Mouse (Mus musculus) megakaryocyte, embryonic 14.5 days (primary cell): ENCODE measurements at regions not wholly inside any gene's neighbourhood (a gene's known extent, or its start where the extent isn't known, plus 50 kb on each side); places are given as distances from the start of the nearest gene placed in this dataset.

Experiments
- H3K27me3 ChIP-seq: replicated peaks from 2 replicates; pipeline ENCODE3; 2012; ENCODE audit warnings: inconsistent platforms
- H3K36me3 ChIP-seq: replicated peaks from 2 replicates; pipeline ENCODE3; 2012; ENCODE audit warnings: low read length, inconsistent platforms, mixed read lengths
- H3K4me1 ChIP-seq: 2 replicates; pipeline ENCODE4 v1.6.1; 2012; ENCODE audit warnings: inconsistent platforms
- H3K4me3 ChIP-seq: replicated peaks from 2 replicates; pipeline ENCODE3; 2012; ENCODE audit warnings: moderate library complexity, mild to moderate bottlenecking, inconsistent platforms
- H3K9me3 ChIP-seq: 2 replicates; pipeline ENCODE4 v1.6.1; 2012; ENCODE audit warnings: inconsistent platforms
- FLI1 ChIP-seq: IDR thresholded peaks from 2 replicates; pipeline ENCODE4 v1.6.1; 2012; ENCODE audit warnings: low read length, inconsistent platforms, mixed read lengths
- GATA1 ChIP-seq: IDR thresholded peaks from 3 replicates; pipeline ENCODE4 v1.6.1; 2012; ENCODE audit warnings: mixed read lengths, low read length, inconsistent platforms, borderline replicate concordance

DNA sequence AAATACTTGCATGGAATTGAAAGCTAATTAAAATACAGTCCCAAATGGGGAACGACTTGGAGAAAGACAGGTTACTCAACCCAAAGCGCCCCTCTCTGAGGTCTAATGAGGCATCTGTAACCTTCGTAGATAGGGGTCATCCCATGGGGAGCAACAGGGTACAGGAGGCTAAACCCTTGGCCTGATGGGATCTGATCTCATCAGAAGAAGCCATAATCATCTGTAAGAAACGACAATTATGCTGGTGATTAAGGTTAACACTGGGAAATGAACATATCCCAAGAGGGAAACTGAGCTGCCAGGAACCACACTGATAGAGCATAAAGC is 82.5 kb downstream of the S1pr1 start:
- Histone ChIP-seq H3K4me1 (peaks cover 49% of the 10 kb centered on the region), H3K36me3 (peaks cover 7% of the 10 kb centered on the region), H3K9me3 (no peaks in the 10 kb centered on the region), H3K27me3 (no peaks in the 10 kb centered on the region), H3K4me3 (no peak overlapping the region)
- TF ChIP-seq FLI1 (no peak), GATA1 (no peak)

GRCm38 (mm10) chr3:115631573-115632416 is 83.1 kb downstream of the S1pr1 start:
- Histone ChIP-seq H3K36me3 (peaks cover 5% of the 10 kb centered on the region), H3K27me3 (no peaks in the 10 kb centered on the region), H3K4me3 (no peak overlapping the region), H3K4me1 (peaks cover 44% of the 10 kb centered on the region), H3K9me3 (no peaks in the 10 kb centered on the region)
- no peak for TF ChIP-seq FLI1
- TF ChIP-seq GATA1, result no peak

- no peak overlapping the region for H3K4me3 ChIP-seq
- H3K4me1 ChIP-seq, result peaks cover 4% of the 10 kb centered on the region; the same call in 1 of the 2 replicates
- no peaks in the 10 kb centered on the region for H3K27me3 ChIP-seq
- no peak for TF ChIP-seq GATA1
- no peak for TF ChIP-seq FLI1
- no peaks in the 10 kb centered on the region for H3K36me3 ChIP-seq
- H3K9me3 ChIP-seq, result no peaks in the 10 kb centered on the region
Measured at GRCm38 (mm10) chr3:115622920-115623319, 92.0 kb downstream of the S1pr1 start.

GRCm38 (mm10) chr3:115622300-115622699 is 92.6 kb downstream of the S1pr1 start:
- no peak overlapping the region for H3K4me3 ChIP-seq
- H3K9me3 ChIP-seq, result no peaks in the 10 kb centered on the region

GRCm38 (mm10) chr3:115619970-115620369 is 94.9 kb downstream of the S1pr1 start:
- Histone ChIP-seq H3K4me3 (no peak overlapping the region), H3K36me3 (no peaks in the 10 kb centered on the region), H3K9me3 (no peaks in the 10 kb centered on the region), H3K4me1 (peaks cover 11% of the 10 kb centered on the region; the same call in 1 of the 2 replicates), H3K27me3 (no peaks in the 10 kb centered on the region)
- TF ChIP-seq GATA1 (no peak), FLI1 (no peak)

More at GRCm38 (mm10) chr3:115622300-115622699, 92.6 kb downstream of the S1pr1 start:
- no peaks in the 10 kb centered on the region for H3K27me3 ChIP-seq
- no peaks in the 10 kb centered on the region for H3K36me3 ChIP-seq
- H3K4me1 ChIP-seq, result peaks cover 7% of the 10 kb centered on the region; the same call in 1 of the 2 replicates
- no peak for TF ChIP-seq GATA1
- no peak for TF ChIP-seq FLI1

- TF ChIP-seq FLI1 (no peak), GATA1 (no peak)
- H3K27me3 ChIP-seq, result no peaks in the 10 kb centered on the region
- H3K4me3 ChIP-seq, result no peak overlapping the region
- no peaks in the 10 kb centered on the region for H3K9me3 ChIP-seq
- peaks cover 7% of the 10 kb centered on the region; the same call in 1 of the 2 replicates for H3K4me1 ChIP-seq
- H3K36me3 ChIP-seq, result no peaks in the 10 kb centered on the region
Measured at GRCm38 (mm10) chr3:115615994-115616598, 98.8 kb downstream of the S1pr1 start.

- Histone ChIP-seq H3K27me3 (no peaks in the 10 kb centered on the region), H3K9me3 (no peaks in the 10 kb centered on the region), H3K4me1 (peaks cover 7% of the 10 kb centered on the region; the same call in 1 of the 2 replicates), H3K36me3 (no peaks in the 10 kb centered on the region), H3K4me3 (no peak overlapping the region)
- TF ChIP-seq FLI1, result no peak
- no peak for TF ChIP-seq GATA1
Measured at GRCm38 (mm10) chr3:115612859-115613258, 102.0 kb downstream of the S1pr1 start.

DNA sequence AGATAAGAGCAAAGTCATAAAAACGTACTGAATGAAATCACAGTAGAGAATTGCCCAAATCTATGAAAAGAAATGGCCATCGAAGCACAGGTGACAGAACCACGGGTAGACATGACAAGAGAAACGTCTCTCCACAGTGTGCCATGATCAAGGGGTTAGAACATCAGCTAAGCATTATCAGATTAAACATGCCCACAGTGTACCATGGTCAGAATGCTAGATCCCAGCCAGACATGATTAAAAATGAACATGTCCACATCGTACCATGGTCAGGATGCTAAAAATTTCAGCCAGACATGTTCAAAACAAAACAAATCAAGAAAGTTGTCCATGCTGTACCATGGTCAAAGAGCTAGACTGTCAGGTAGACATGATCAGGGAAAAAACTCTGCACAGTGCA is 106.8 kb downstream of the S1pr1 start:
- TF ChIP-seq GATA1 (no peak), FLI1 (no peak)
- no peaks in the 10 kb centered on the region for H3K9me3 ChIP-seq
- H3K36me3 ChIP-seq, result no peaks in the 10 kb centered on the region
- peaks cover 2% of the 10 kb centered on the region for H3K27me3 ChIP-seq
- H3K4me3 ChIP-seq, result no peak overlapping the region
- H3K4me1 ChIP-seq, result no peaks in the 10 kb centered on the region

GRCm38 (mm10) chr3:115604734-115605279 is 110.1 kb downstream of the S1pr1 start:
- Histone ChIP-seq H3K27me3 (peaks cover 2% of the 10 kb centered on the region), H3K4me1 (no peaks in the 10 kb centered on the region), H3K36me3 (no peaks in the 10 kb centered on the region), H3K4me3 (no peak overlapping the region), H3K9me3 (no peaks in the 10 kb centered on the region)
- no peak for TF ChIP-seq FLI1
- TF ChIP-seq GATA1, result no peak

- peaks cover 3% of the 10 kb centered on the region; the same call in 1 of the 2 replicates for H3K4me1 ChIP-seq
- TF ChIP-seq FLI1, result no peak
- TF ChIP-seq GATA1, result no peak
Measured at GRCm38 (mm10) chr3:115604267-115604666, 110.6 kb downstream of the S1pr1 start.

More at GRCm38 (mm10) chr3:115604267-115604666, 110.6 kb downstream of the S1pr1 start:
- Histone ChIP-seq H3K9me3 (no peaks in the 10 kb centered on the region), H3K36me3 (no peaks in the 10 kb centered on the region), H3K27me3 (peaks cover 2% of the 10 kb centered on the region), H3K4me3 (no peak overlapping the region)
